Mouse (Mus musculus): ENCODE results near the gene Atp23. TPM values are rescaled to one million over a fixed set of nuclear protein-coding genes. Genes with fewer than 3 reads are reported as not detected.

Gene Atp23
- polyA plus RNA-seq, 1 experiment, result 6.3 TPM

DNA sequence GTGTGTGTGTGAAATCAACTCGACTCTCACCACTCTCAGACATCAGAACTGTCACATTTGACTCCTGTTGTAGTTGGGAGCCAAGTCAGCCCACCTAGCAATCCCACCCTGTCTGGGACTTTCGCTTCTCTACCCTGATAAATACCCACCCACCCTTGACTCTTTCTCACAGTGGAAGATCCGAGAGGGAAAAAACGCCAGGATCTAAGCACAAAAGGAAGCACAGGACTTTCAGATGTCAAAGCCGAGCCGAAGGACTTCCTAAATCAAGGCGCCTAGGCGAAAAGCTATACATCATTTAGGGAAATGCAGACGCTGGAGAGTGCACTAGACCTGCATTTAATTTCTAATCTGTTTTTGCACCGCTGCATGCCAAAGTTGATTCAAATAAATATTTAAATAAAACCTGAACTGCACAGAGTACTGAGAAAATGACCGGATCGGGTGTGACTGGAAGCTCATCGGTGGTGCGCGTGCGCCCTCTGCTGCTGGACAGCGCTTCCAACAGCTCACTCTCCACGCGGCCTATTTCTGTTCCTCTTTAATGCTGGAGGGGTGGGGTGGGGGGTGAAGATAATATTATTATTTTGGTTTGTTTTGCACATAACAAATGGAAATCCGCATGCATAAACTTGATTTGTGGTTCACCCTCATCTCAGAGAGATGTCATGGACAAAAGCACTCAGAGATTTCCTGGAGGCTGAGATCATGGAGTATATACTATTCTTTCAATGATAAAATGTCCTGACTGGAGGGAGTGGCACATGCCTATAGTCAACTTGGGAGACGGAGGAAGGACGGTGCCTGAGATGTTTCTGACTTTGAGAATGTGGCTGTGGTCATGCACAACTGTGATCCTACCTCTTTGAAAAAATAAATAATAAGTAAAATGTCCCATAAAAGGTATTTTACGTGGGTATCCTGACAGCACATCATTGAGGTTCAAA is 31.5 kb downstream of the Atp23 start:
- H3K4me3 ChIP-seq, result no peak overlapping the region
- H3K79me2 ChIP-seq (ENCODE audit: control insufficient read depth, insufficient read depth), result no peaks in the 10 kb centered on the region
- H3K27me3 ChIP-seq (ENCODE audit: control insufficient read depth, insufficient read depth, insufficient read length), result no peaks in the 10 kb centered on the region
- no peak overlapping the region for H3K4me2 ChIP-seq (ENCODE audit: low read depth)
- no peak for TF ChIP-seq REST (IDR thresholded peaks at IDR 0.05; ENCODE audit: insufficient read depth, insufficient read length)
- TF ChIP-seq E2F4 (IDR thresholded peaks at IDR 0.05; ENCODE audit: insufficient read depth), result no peak
- TF ChIP-seq POLR2A (IDR thresholded peaks at IDR 0.05; ENCODE audit: insufficient read length, low read depth), result no peak
- no peak for TF ChIP-seq MYOD1 (IDR thresholded peaks at IDR 0.05; ENCODE audit: control insufficient read depth in 1 of 3, insufficient read length in 2 of 3, low read depth in 2 of 3)
- no peak for TF ChIP-seq SRF (IDR thresholded peaks at IDR 0.05; ENCODE audit: control insufficient read depth, insufficient read length, low read depth)
- no peak for TF ChIP-seq CEBPB (IDR thresholded peaks at IDR 0.05; ENCODE audit: insufficient read depth, poor library complexity, severe bottlenecking)
- no peak for TF ChIP-seq TCF3 (IDR thresholded peaks at IDR 0.05; ENCODE audit: insufficient read length, low read depth)
- no peak for TF ChIP-seq POLR2AphosphoS2 (IDR thresholded peaks at IDR 0.05; ENCODE audit: insufficient read length, low read depth)
- no peak for TF ChIP-seq MYOG (IDR thresholded peaks at IDR 0.05; ENCODE audit: control insufficient read depth in 1 of 3, insufficient read depth in 1 of 3, insufficient read length in 2 of 3, low read depth in 2 of 3)
- H3ac ChIP-seq (ENCODE audit: control insufficient read depth, insufficient read length), result no peak overlapping the region
- no peaks in the 10 kb centered on the region for H3K36me3 ChIP-seq (ENCODE audit: control insufficient read depth, insufficient read depth)

- Histone ChIP-seq H3K4me3 (no peak overlapping the region), H3K36me3 (ENCODE audit: control insufficient read depth, insufficient read depth) (no peaks in the 10 kb centered on the region), H3K4me2 (ENCODE audit: low read depth) (no peak overlapping the region), H3K79me2 (ENCODE audit: control insufficient read depth, insufficient read depth) (no peaks in the 10 kb centered on the region), H3ac (ENCODE audit: control insufficient read depth, insufficient read length) (no peak overlapping the region), H3K27me3 (ENCODE audit: control insufficient read depth, insufficient read depth, insufficient read length) (no peaks in the 10 kb centered on the region)
- TF ChIP-seq REST (IDR thresholded peaks at IDR 0.05; ENCODE audit: insufficient read depth, insufficient read length), result no peak
- TF ChIP-seq TCF12 (IDR thresholded peaks at IDR 0.05; ENCODE audit: insufficient read depth, poor library complexity, severe bottlenecking), result no peak
- no peak for TF ChIP-seq TCF3 (IDR thresholded peaks at IDR 0.05; ENCODE audit: insufficient read length, low read depth)
- no peak for TF ChIP-seq MYOD1 (IDR thresholded peaks at IDR 0.05; ENCODE audit: control insufficient read depth in 1 of 3, insufficient read length in 2 of 3, low read depth in 2 of 3)
- no peak for TF ChIP-seq MAX (IDR thresholded peaks at IDR 0.05; ENCODE audit: low read depth)
- no peak for TF ChIP-seq SRF (IDR thresholded peaks at IDR 0.05; ENCODE audit: control insufficient read depth, insufficient read length, low read depth)
- TF ChIP-seq POLR2A (IDR thresholded peaks at IDR 0.05; ENCODE audit: insufficient read length, low read depth), result no peak
- TF ChIP-seq CEBPB (IDR thresholded peaks at IDR 0.05; ENCODE audit: insufficient read depth, poor library complexity, severe bottlenecking), result no peak
- TF ChIP-seq E2F4 (IDR thresholded peaks at IDR 0.05; ENCODE audit: insufficient read depth), result no peak
- no peak for TF ChIP-seq USF1 (IDR thresholded peaks at IDR 0.05; ENCODE audit: low read depth)
- no peak for TF ChIP-seq MYOG (IDR thresholded peaks at IDR 0.05; ENCODE audit: control insufficient read depth in 1 of 3, insufficient read depth in 1 of 3, insufficient read length in 2 of 3, low read depth in 2 of 3)
- TF ChIP-seq POLR2AphosphoS2 (IDR thresholded peaks at IDR 0.05; ENCODE audit: insufficient read length, low read depth), result no peak
These were observed 35.9 kb downstream of the Atp23 start for GRCm38 (mm10) chr10:126865284-126865683.

DNA sequence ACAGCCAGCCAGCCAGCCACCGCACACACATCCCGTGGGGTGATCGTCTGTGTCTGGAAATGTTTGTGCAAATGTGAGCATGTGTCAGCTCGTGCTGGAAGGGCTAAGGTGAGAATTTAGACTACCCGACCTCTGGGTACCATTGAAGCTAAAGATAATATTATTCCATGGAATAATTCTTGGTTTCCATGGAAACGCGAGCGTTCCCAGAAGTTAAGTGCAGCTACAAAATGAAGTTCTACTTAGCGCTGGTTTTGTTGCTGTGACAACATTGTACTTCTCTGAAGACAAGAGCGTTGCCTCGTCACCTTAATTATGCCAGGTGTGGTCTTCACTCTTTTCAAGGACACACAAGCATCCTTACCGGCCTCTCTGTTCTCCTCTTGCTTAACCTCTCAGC is 39.0 kb downstream of the Atp23 start:
- Histone ChIP-seq H3K27me3 (ENCODE audit: control insufficient read depth, insufficient read depth, insufficient read length) (no peaks in the 10 kb centered on the region), H3K4me2 (ENCODE audit: low read depth) (no peak overlapping the region), H3K4me3 (no peak overlapping the region), H3K79me2 (ENCODE audit: control insufficient read depth, insufficient read depth) (no peaks in the 10 kb centered on the region), H3K36me3 (ENCODE audit: control insufficient read depth, insufficient read depth) (no peaks in the 10 kb centered on the region), H3ac (ENCODE audit: control insufficient read depth, insufficient read length) (no peak overlapping the region)
- TF ChIP-seq TCF12 (IDR thresholded peaks at IDR 0.05; ENCODE audit: insufficient read depth, poor library complexity, severe bottlenecking) (no peak), MAX (IDR thresholded peaks at IDR 0.05; ENCODE audit: low read depth) (no peak), SRF (IDR thresholded peaks at IDR 0.05; ENCODE audit: control insufficient read depth, insufficient read length, low read depth) (no peak)

GRCm38 (mm10) chr10:126853286-126853685 is 47.9 kb downstream of the Atp23 start:
- Histone ChIP-seq H3ac (ENCODE audit: control insufficient read depth, insufficient read length) (no peak overlapping the region), H3K4me3 (no peak overlapping the region), H3K27me3 (ENCODE audit: control insufficient read depth, insufficient read depth, insufficient read length) (no peaks in the 10 kb centered on the region), H3K79me2 (ENCODE audit: control insufficient read depth, insufficient read depth) (no peaks in the 10 kb centered on the region), H3K36me3 (ENCODE audit: control insufficient read depth, insufficient read depth) (no peaks in the 10 kb centered on the region), H3K4me2 (ENCODE audit: low read depth) (no peak overlapping the region)
- TF ChIP-seq POLR2AphosphoS2 (IDR thresholded peaks at IDR 0.05; ENCODE audit: insufficient read length, low read depth) (no peak), TCF3 (IDR thresholded peaks at IDR 0.05; ENCODE audit: insufficient read length, low read depth) (no peak), SRF (IDR thresholded peaks at IDR 0.05; ENCODE audit: control insufficient read depth, insufficient read length, low read depth) (no peak), POLR2A (IDR thresholded peaks at IDR 0.05; ENCODE audit: insufficient read length, low read depth) (no peak), MYOD1 (IDR thresholded peaks at IDR 0.05; ENCODE audit: control insufficient read depth in 1 of 3, insufficient read length in 2 of 3, low read depth in 2 of 3) (no peak)

DNA sequence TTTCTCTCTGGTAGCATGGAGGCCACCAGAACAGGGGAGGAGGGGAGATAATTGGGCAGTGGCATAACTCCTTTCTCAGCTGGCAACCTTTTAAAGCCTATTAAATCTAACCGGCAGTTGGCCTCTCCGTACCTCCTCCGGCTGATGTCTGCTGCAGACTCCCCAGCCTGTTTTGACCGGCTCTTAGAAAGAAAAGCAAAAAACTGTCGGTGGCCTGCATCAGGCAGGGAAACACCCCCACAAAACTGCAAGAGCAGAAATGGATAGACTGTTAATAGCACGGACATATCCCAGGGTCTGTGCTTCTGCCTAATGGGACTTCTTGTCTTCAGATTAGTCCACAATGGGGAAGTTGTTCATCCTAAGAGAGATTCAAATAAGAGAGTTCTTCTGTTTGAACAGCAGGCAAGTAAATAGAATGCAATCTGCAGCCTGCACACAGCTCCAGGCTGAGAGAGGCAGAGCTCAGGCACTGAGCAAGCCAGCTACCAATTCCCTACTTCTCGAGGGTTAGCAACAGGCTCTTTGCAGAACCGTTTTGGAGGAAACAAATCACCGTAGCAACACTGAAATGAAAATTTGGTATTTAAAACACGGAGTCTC is 55.7 kb downstream of the Atp23 start:
- Histone ChIP-seq H3K4me3 (no peak overlapping the region), H3K27me3 (ENCODE audit: control insufficient read depth, insufficient read depth, insufficient read length) (no peaks in the 10 kb centered on the region), H3K79me2 (ENCODE audit: control insufficient read depth, insufficient read depth) (no peaks in the 10 kb centered on the region), H3ac (ENCODE audit: control insufficient read depth, insufficient read length) (no peak overlapping the region), H3K36me3 (ENCODE audit: control insufficient read depth, insufficient read depth) (no peaks in the 10 kb centered on the region), H3K4me2 (ENCODE audit: low read depth) (no peak overlapping the region)
- TF ChIP-seq MYOD1 (IDR thresholded peaks at IDR 0.05; ENCODE audit: control insufficient read depth in 1 of 3, insufficient read length in 2 of 3, low read depth in 2 of 3), result no peak
- no peak for TF ChIP-seq CEBPB (IDR thresholded peaks at IDR 0.05; ENCODE audit: insufficient read depth, poor library complexity, severe bottlenecking)
- no peak for TF ChIP-seq MAX (IDR thresholded peaks at IDR 0.05; ENCODE audit: low read depth)
- TF ChIP-seq POLR2A (IDR thresholded peaks at IDR 0.05; ENCODE audit: insufficient read length, low read depth), result no peak
- no peak for TF ChIP-seq MYOG (IDR thresholded peaks at IDR 0.05; ENCODE audit: control insufficient read depth in 1 of 3, insufficient read depth in 1 of 3, insufficient read length in 2 of 3, low read depth in 2 of 3)

Data from myocyte (in vitro differentiated cells).